Mouse (Mus musculus): Measurements from ENCODE around the gene Tkt.
"Not testable (repeated sequence)": the region's sequence is repeated elsewhere in the genome, so short reads cannot be mapped to it uniquely, and the experiment has no call there.

Tkt gene

GRCm38 (mm10) chr14:30553185-30553584 lies 5.0 kb downstream of the Tkt start:
- DNase-seq = no peak

GRCm38 (mm10) chr14:30556651-30557050 lies 8.5 kb downstream of the Tkt start:
- no peak for DNase-seq

GRCm38 (mm10) chr14:30557730-30558129 lies 9.6 kb downstream of the Tkt start:
- no peak for DNase-seq

GRCm38 (mm10) chr14:30559321-30559850 lies 11.2 kb downstream of the Tkt start:
- DNase-seq = no peak

GRCm38 (mm10) chr14:30560803-30561389 lies 12.7 kb downstream of the Tkt start:
- no peak for DNase-seq

GRCm38 (mm10) chr14:30561470-30562187 lies 13.5 kb downstream of the Tkt start:
- no peak for DNase-seq

- DNase-seq = no peak
These were observed 14.2 kb downstream of the Tkt start for GRCm38 (mm10) chr14:30562343-30562742.

- no peak for DNase-seq
These were observed 16.3 kb downstream of the Tkt start for GRCm38 (mm10) chr14:30564451-30564850.

- DNase-seq = no peak
These were observed 18.2 kb downstream of the Tkt start for GRCm38 (mm10) chr14:30566317-30566716.

- no peak for DNase-seq
These were observed 19.9 kb downstream of the Tkt start for GRCm38 (mm10) chr14:30568016-30568415.

- DNase-seq = no peak
These were observed 22.1 kb downstream of the Tkt start for GRCm38 (mm10) chr14:30570303-30570702.

- DNase-seq = no peak
These were observed 24.1 kb downstream of the Tkt start for GRCm38 (mm10) chr14:30572253-30572652.

GRCm38 (mm10) chr14:30573235-30573634 lies 25.1 kb downstream of the Tkt start:
- no peak for DNase-seq

- peak; percentile 57 to 70 for DNase-seq
These were observed 25.9 kb downstream of the Tkt start for GRCm38 (mm10) chr14:30573983-30574584.

GRCm38 (mm10) chr14:30575791-30576190 lies 27.6 kb downstream of the Tkt start:
- DNase-seq = no peak

GRCm38 (mm10) chr14:30576260-30576659 lies 28.1 kb downstream of the Tkt start:
- DNase-seq = no peak

- DNase-seq = not testable (repeated sequence)
These were observed 29.3 kb downstream of the Tkt start for GRCm38 (mm10) chr14:30577303-30578062.

- no peak for DNase-seq
These were observed 31.0 kb downstream of the Tkt start for GRCm38 (mm10) chr14:30579180-30579579.

GRCm38 (mm10) chr14:30579882-30580281 lies 31.7 kb downstream of the Tkt start:
- DNase-seq = no peak

- no peak for DNase-seq
These were observed 33.1 kb downstream of the Tkt start for GRCm38 (mm10) chr14:30581238-30581637.

GRCm38 (mm10) chr14:30584077-30584476 lies 35.9 kb downstream of the Tkt start:
- DNase-seq = no peak

- no peak for DNase-seq
These were observed 36.5 kb downstream of the Tkt start for GRCm38 (mm10) chr14:30584497-30585251.
